Mouse (Mus musculus) regulatory T cell (primary cell): ENCODE measurements at regions not wholly inside any gene's neighbourhood (a gene's known extent, or its start where the extent isn't known, plus 50 kb on each side); places are given as distances from the start of the nearest gene placed in this dataset.

Experiments
- in situ Hi-C: fragments of 300-600 bp; cut with MboI, MseI; formaldehyde crosslinking; loops from one replicate; pipeline ENCODE4 v1.15.1; 2025; ENCODE audit warnings: high pct_unique_total_duplicates

DNA sequence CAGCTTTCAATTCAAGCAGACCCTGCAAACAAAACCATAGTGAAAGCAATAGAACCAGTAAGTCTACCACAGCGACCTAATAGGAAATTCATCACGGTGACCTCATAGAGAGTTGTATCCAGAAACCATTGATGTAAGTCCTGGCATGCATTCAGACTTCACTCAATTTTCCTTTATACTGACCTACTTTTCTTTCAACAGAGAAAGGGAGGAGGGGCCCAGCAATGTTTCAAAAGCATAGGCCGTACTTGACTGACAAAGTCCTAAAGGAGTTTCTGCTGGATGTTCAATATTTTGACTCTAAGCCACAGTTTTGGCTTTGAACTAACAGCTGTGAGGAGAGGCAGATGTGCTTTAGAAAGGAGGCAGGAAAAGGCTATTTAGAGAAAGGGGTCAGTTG, 88.4 kb downstream of the AI593442 start:
- in situ Hi-C loops, result no loop called here

GRCm38 (mm10) chr9:52574066-52574465, 105.5 kb downstream of the AI593442 start:
- in situ Hi-C loops, result no loop called here

DNA sequence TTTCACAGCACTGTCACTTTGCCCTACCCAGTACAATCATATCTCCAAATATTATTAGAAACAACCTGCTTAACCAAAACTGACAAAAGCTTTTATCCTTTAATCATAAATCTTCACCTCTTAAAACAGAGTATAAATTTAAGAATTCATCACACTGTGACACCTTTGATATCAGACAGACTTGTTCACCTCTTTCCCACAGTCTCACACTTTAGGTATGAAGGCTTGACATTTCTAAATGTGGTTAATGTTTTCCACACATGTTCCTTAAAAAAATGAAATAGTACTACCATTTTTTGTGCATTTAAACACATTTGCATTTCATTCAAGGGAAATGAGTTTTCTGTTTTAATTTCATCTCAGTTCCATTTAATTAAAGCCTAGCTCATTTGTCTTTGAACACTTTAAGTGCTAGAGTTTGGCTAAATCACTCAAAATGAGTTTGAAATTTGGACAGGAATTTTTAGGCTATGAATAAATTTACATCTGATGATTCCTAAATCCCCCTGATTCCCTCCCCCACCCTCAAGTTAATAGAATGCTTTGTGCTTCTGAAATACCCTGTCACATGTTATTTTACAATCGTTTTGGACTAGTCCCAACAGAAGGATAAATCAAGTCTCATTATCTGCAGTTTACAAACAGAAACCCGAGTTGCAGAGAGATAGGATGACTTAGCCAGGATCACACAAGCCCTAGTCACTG, 127.9 kb downstream of the AI593442 start:
- in situ Hi-C loops, result no loop called here

- in situ Hi-C loops, result loop anchor here (10.0 kb wide), 1 partner anchor 379 kb away; no protein-coding TSS in a partner anchor
Measured at GRCm38 (mm10) chr9:52546071-52546470, 133.5 kb downstream of the AI593442 start.

- in situ Hi-C loops, result no loop called here
Measured at GRCm38 (mm10) chr9:52539086-52539485, 140.5 kb downstream of the AI593442 start.

DNA sequence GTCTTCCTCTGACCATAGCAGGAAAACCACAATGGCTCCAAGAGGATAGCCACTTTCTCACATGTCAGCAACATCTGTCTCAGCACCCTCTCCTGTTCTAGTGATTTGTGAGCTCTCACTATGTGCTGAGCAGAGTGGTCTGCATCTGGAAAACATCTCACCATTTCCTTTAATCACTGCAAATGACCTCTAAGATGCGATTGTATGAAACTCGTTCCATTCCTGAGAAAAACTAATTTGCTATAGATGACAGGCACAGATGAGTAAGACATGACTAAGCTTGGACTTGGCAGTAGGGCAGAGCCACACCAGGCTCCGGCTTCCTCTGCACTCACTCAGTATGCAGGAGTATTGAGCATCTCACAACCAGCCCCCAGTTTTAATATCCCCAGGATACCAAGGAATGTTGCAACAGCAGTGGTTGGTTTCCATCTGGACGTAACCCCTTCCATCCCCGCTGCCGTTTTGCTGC, 150.1 kb downstream of the AI593442 start:
- in situ Hi-C loops, result no loop called here

DNA sequence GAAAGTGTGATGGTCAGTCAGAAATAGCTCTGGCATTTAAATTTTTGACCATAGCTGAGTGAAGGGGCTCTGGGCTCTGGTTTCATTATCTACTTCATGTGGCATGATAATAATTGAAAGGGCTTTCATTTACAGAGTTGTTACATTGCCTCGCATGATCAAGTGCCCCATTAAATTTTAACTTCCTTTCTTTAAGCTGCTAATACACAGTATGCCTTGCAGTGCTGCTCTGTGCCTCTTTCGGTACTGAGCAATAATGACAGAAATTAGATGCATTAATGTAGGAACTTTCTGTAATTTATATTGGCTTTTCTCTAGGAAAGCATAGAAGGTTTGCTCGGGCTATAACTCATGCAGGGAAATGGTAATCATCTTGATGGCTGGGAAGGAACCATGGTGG, 179.1 kb downstream of the AI593442 start:
- in situ Hi-C loops, result no loop called here

DNA sequence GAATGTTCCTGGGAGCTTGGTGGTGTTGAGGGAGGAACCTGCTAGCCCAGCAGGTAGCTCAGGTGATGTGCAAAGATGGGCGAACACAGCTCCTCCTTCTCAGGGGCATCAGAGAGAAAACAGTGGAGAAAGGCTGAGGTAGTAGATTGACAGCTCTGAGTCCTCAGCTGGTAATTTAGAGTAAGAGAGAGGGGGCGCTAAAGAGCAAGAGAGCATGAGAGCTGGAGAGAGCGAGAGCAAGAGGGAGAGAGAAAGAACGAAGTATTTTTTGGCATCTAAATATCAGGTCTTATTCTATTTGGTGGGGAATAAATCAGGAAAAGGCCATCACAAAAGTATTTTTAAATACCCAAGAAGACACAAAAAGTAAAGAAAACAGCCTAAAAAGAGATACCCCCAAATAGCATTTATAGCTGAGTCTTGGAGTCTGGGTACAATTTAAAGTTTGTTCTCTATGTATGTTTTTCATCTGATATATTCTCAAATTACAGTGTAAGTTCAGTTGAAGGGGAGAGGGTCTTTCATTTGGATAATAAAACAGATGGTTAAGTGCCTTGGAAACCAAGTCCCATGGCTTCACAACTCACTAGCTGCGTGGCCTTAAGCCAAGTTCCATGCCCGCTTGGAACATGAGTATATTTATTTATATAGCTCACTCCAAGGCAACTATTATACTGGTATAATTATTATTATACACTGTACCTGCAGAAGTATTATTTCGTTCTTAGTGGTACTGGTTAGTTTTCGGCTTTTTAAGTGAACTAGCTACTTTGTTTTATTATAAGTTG, 183.9 kb downstream of the AI593442 start:
- in situ Hi-C loops, result no loop called here

DNA sequence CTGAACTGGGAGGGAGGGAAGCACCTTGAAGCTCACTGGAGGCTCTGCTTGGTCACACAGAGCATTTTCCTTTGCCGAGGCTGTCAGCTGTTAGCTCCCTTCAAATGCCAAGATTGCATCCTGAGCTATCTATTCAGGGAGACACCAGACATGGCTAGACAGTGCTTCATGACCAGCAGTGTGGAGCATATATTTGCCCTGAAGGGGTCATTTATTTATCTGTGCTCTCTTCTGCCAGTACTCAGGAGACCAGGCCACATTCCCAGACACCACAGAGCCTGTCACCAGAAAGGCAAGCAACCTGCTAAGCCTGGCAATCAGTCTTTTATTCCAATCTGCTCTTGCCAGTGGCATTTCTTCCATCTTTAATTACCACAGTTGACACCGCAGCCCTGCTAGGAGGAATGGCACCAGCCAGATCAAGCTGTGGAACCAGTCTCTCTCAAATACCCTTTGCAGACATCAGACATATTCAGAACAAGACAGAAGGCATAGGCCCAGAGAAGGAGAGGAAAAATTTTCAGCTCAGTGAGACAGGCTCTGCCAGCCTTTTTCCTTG, 186.6 kb downstream of the AI593442 start:
- in situ Hi-C loops, result no loop called here

DNA sequence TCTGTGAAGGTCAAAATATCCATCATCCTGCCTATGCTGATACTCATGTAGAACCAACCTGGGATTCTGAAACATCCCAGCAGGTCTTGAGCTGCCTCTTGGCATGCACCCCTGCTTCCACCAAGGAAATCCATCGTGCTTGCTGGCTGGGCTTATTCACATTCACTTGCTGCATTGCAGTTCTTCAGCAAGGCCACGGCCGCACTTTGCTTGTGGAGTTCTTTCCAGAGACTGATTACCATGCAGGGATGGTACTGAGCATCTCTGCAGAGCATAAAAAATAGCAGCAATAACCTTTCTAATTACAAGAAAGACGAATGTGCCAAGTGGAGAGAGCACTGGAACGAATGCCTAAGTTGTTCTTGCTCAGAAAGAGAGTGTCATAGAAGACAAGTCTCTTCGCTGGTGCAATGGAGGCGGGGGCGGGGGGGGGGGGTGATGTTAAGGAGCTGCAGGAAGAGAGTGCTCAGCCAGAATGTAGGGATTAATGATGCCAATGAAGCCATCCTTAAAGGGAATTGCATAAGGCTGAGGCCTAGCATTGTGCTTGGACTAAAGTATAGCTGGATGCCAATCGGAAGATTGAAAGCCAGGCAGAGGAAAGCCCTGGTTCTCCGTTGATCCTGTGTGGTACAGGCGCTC, 205.9 kb downstream of the AI593442 start:
- in situ Hi-C loops, result no loop called here

- in situ Hi-C loops, result no loop called here
Measured at GRCm38 (mm10) chr9:52472859-52473258, 206.7 kb downstream of the AI593442 start.

- in situ Hi-C loops, result no loop called here
Measured at GRCm38 (mm10) chr9:52458518-52458917, 221.1 kb downstream of the AI593442 start.

DNA sequence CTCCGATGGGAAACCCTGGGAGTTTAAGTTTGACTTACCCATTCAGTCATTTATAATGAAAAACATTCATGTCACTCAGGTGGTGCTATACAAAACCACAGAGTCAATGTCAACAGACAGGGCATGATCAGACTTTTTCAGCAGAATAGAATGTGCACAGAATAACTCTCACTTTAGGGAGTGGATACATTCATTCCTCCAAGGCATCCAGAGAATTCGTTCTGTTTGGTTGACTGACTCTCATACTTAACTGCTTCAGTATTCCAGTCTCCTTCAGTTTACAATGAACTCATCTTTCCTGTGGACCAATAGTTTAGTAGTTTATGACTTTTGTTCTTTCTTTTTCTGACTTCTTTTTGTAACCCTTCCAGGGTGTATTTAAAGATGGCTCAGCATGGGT, 225.1 kb downstream of the AI593442 start:
- in situ Hi-C loops, result no loop called here

DNA sequence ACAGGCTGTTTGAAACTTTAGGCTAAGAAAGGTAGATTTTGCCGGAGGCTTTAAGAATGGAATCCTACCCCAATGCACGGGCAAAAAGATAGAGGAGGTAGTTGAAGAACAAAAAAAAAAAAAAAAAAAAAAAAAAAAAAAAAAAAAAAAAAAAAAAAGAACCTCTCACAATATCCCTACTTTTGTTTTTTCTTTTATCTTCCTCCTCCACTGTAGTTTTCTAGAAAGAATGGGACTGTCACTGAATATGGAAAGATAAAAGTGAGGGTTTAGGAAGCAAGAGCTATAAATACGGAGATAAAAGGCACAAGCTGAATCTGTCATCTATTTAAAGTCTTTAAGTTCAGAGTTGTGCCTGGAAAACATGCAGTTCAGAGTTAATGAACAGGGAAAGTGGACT, 227.8 kb downstream of the AI593442 start:
- in situ Hi-C loops, result no loop called here

- in situ Hi-C loops, result no loop called here
Measured at GRCm38 (mm10) chr9:52448245-52448644, 231.3 kb downstream of the AI593442 start.

GRCm38 (mm10) chr9:52443228-52443627, 236.4 kb downstream of the AI593442 start:
- in situ Hi-C loops, result no loop called here

DNA sequence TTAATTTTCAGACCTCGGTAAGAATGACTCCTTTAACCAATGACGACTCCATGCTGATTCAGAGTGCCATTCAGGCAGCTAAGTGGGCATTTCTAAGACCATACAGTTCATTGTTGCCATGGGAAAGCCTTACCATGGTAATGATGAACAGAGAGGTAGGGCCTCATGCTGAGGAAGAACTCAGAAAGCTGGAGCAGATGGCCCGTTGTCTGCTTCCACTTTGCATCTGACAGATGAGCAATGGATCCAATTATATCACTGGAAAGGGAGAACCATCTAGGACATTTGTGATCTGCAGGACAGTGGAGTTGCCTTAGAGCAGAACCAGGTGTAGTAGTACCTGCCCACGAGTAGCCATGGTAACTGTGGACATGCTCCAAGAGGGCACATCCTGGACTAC, 245.4 kb downstream of the AI593442 start:
- in situ Hi-C loops, result no loop called here

DNA sequence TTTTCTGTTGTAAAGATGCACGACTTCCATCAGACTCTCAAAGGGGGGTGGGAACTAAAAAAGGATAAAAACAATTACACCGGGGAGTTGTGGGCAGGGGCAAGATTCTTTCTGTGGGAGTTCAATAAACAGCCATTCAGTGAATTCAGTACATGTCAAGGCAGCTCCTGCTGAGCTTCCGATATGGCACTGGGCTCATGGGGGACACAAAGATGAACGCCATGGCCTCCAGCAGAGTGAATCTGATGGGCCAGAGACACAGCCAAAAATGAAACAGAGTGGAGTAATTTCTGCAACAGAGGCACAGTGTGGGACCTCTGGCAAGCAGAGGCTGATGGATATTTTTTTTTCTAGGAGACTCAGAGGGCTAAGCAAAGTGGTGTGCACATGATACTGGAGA, 254.2 kb downstream of the AI593442 start:
- in situ Hi-C loops, result no loop called here

- in situ Hi-C loops, result no loop called here
Measured at GRCm38 (mm10) chr9:52422622-52423021, 254.2 kb upstream of the Zc3h12c start.

DNA sequence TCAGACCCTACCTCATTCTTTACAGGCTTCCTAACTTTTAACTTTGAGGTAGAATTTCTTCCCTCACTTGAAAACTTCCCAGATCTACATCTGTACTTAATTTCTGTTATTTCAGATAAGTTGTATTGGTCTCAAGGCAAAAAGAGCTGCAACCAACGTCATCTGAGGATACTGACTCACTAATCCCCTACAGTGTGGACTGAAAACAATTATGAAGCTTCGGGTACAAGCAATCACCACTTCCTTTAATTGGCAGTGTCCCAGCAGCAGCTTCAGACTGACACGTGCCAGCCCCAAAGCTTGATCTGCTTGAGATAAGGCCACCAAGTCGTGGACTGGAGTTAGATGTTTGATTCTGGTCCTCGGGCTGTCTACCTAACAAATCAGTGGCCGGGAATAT, 247.3 kb upstream of the Zc3h12c start:
- in situ Hi-C loops, result no loop called here

- in situ Hi-C loops, result no loop called here
Measured at GRCm38 (mm10) chr9:52407841-52408240, 239.5 kb upstream of the Zc3h12c start.

- in situ Hi-C loops, result no loop called here
Measured at GRCm38 (mm10) chr9:52402496-52402895, 234.1 kb upstream of the Zc3h12c start.
